Mouse (Mus musculus): ENCODE measurements around the gene Gm49486. TPM values are rescaled to one million over a fixed set of nuclear protein-coding genes. Genes with fewer than 3 reads are reported as not detected.

Gm49486 gene
- polyA plus RNA-seq, 1 experiment: 0.05 TPM

DNA sequence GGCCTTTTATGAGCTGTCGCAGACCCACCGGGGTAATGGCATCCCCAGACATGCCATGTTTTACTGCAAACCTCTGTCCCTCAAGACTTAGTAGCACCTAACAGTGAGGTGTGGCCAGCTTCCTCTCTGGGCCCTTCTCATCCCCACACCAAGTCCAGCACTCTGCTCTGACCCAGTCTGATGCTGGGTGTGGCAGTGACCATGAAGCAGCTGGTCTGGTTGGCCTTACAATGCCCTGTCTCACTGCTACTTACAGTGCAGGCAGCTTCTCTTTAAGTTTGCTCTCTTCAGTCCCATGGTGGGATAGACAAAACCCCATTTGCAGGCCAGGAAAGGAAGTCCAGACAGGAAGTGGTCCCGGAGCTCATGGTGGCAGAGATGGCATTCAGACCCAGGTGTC, 16.1 kb downstream of the Gm49486 start:
- no peaks in the 10 kb centered on the region for H3K79me2 ChIP-seq (ENCODE audit: control insufficient read depth, insufficient read depth)
- H3K36me3 ChIP-seq (ENCODE audit: control insufficient read depth, insufficient read depth): no peaks in the 10 kb centered on the region
- no peak overlapping the region for H3K4me3 ChIP-seq
- no peaks in the 10 kb centered on the region for H3K27me3 ChIP-seq (ENCODE audit: control insufficient read depth, insufficient read depth, insufficient read length)
- H3K4me2 ChIP-seq (ENCODE audit: low read depth): peak overlapping the region; percentile 49
- no peak overlapping the region for H3ac ChIP-seq (ENCODE audit: control insufficient read depth, insufficient read length)
- TF ChIP-seq REST (IDR thresholded peaks at IDR 0.05; ENCODE audit: insufficient read depth, insufficient read length) (no peak), MYOD1 (IDR thresholded peaks at IDR 0.05; ENCODE audit: control insufficient read depth in 1 of 3, insufficient read length in 2 of 3, low read depth in 2 of 3) (peak in 2 of 3 experiments; percentile 55 to 80), MYOG (IDR thresholded peaks at IDR 0.05; ENCODE audit: control insufficient read depth in 1 of 3, insufficient read depth in 1 of 3, insufficient read length in 2 of 3, low read depth in 2 of 3) (peak; percentile 56 to 92 (median 59))

GRCm38 (mm10) chr15:79250236-79250635, 21.0 kb downstream of the Gm49486 start:
- peaks cover 45% of the 10 kb centered on the region for H3K27me3 ChIP-seq (ENCODE audit: control insufficient read depth, insufficient read depth, insufficient read length)
- H3K4me3 ChIP-seq: no peak overlapping the region
- H3K4me2 ChIP-seq (ENCODE audit: low read depth): no peak overlapping the region
- no peaks in the 10 kb centered on the region for H3K79me2 ChIP-seq (ENCODE audit: control insufficient read depth, insufficient read depth)
- H3ac ChIP-seq (ENCODE audit: control insufficient read depth, insufficient read length): no peak overlapping the region
- H3K36me3 ChIP-seq (ENCODE audit: control insufficient read depth, insufficient read depth): no peaks in the 10 kb centered on the region
- TF ChIP-seq MYOG (IDR thresholded peaks at IDR 0.05; ENCODE audit: control insufficient read depth in 1 of 3, insufficient read depth in 1 of 3, insufficient read length in 2 of 3, low read depth in 2 of 3): no peak
- TF ChIP-seq MAX (IDR thresholded peaks at IDR 0.05; ENCODE audit: low read depth): no peak
- TF ChIP-seq TCF12 (IDR thresholded peaks at IDR 0.05; ENCODE audit: insufficient read depth, poor library complexity, severe bottlenecking): no peak
- no peak for TF ChIP-seq CEBPB (IDR thresholded peaks at IDR 0.05; ENCODE audit: insufficient read depth, poor library complexity, severe bottlenecking)
- TF ChIP-seq REST (IDR thresholded peaks at IDR 0.05; ENCODE audit: insufficient read depth, insufficient read length): no peak
- no peak for TF ChIP-seq POLR2AphosphoS2 (IDR thresholded peaks at IDR 0.05; ENCODE audit: insufficient read length, low read depth)
- TF ChIP-seq MYOD1 (IDR thresholded peaks at IDR 0.05; ENCODE audit: control insufficient read depth in 1 of 3, insufficient read length in 2 of 3, low read depth in 2 of 3): no peak
- no peak for TF ChIP-seq TCF3 (IDR thresholded peaks at IDR 0.05; ENCODE audit: insufficient read length, low read depth)
- no peak for TF ChIP-seq POLR2A (IDR thresholded peaks at IDR 0.05; ENCODE audit: insufficient read length, low read depth)
- TF ChIP-seq SRF (IDR thresholded peaks at IDR 0.05; ENCODE audit: control insufficient read depth, insufficient read length, low read depth): no peak
- TF ChIP-seq E2F4 (IDR thresholded peaks at IDR 0.05; ENCODE audit: insufficient read depth): no peak
- no peak for TF ChIP-seq USF1 (IDR thresholded peaks at IDR 0.05; ENCODE audit: low read depth)

GRCm38 (mm10) chr15:79251168-79251567, 22.0 kb downstream of the Gm49486 start:
- Histone ChIP-seq H3ac (ENCODE audit: control insufficient read depth, insufficient read length) (no peak overlapping the region), H3K36me3 (ENCODE audit: control insufficient read depth, insufficient read depth) (no peaks in the 10 kb centered on the region), H3K4me2 (ENCODE audit: low read depth) (no peak overlapping the region), H3K4me3 (no peak overlapping the region), H3K27me3 (ENCODE audit: control insufficient read depth, insufficient read depth, insufficient read length) (peaks cover 48% of the 10 kb centered on the region), H3K79me2 (ENCODE audit: control insufficient read depth, insufficient read depth) (no peaks in the 10 kb centered on the region)
- no peak for TF ChIP-seq POLR2AphosphoS2 (IDR thresholded peaks at IDR 0.05; ENCODE audit: insufficient read length, low read depth)
- TF ChIP-seq CEBPB (IDR thresholded peaks at IDR 0.05; ENCODE audit: insufficient read depth, poor library complexity, severe bottlenecking): no peak
- no peak for TF ChIP-seq MYOG (IDR thresholded peaks at IDR 0.05; ENCODE audit: control insufficient read depth in 1 of 3, insufficient read depth in 1 of 3, insufficient read length in 2 of 3, low read depth in 2 of 3)
- TF ChIP-seq SRF (IDR thresholded peaks at IDR 0.05; ENCODE audit: control insufficient read depth, insufficient read length, low read depth): no peak
- TF ChIP-seq MAX (IDR thresholded peaks at IDR 0.05; ENCODE audit: low read depth): no peak
- TF ChIP-seq E2F4 (IDR thresholded peaks at IDR 0.05; ENCODE audit: insufficient read depth): no peak
- TF ChIP-seq USF1 (IDR thresholded peaks at IDR 0.05; ENCODE audit: low read depth): no peak
- TF ChIP-seq POLR2A (IDR thresholded peaks at IDR 0.05; ENCODE audit: insufficient read length, low read depth): no peak
- no peak for TF ChIP-seq MYOD1 (IDR thresholded peaks at IDR 0.05; ENCODE audit: control insufficient read depth in 1 of 3, insufficient read length in 2 of 3, low read depth in 2 of 3)
- TF ChIP-seq REST (IDR thresholded peaks at IDR 0.05; ENCODE audit: insufficient read depth, insufficient read length): no peak
- no peak for TF ChIP-seq TCF12 (IDR thresholded peaks at IDR 0.05; ENCODE audit: insufficient read depth, poor library complexity, severe bottlenecking)
- TF ChIP-seq TCF3 (IDR thresholded peaks at IDR 0.05; ENCODE audit: insufficient read length, low read depth): no peak

- no peak overlapping the region for H3K4me2 ChIP-seq (ENCODE audit: low read depth)
- TF ChIP-seq MYOD1 (IDR thresholded peaks at IDR 0.05; ENCODE audit: control insufficient read depth in 1 of 3, insufficient read length in 2 of 3, low read depth in 2 of 3): no peak
- no peak for TF ChIP-seq E2F4 (IDR thresholded peaks at IDR 0.05; ENCODE audit: insufficient read depth)
- no peak for TF ChIP-seq POLR2A (IDR thresholded peaks at IDR 0.05; ENCODE audit: insufficient read length, low read depth)
- no peak for TF ChIP-seq REST (IDR thresholded peaks at IDR 0.05; ENCODE audit: insufficient read depth, insufficient read length)
- TF ChIP-seq POLR2AphosphoS2 (IDR thresholded peaks at IDR 0.05; ENCODE audit: insufficient read length, low read depth): peak; percentile 75
- no peak overlapping the region for H3ac ChIP-seq (ENCODE audit: control insufficient read depth, insufficient read length)
- no peak overlapping the region for H3K4me3 ChIP-seq
- no peaks in the 10 kb centered on the region for H3K79me2 ChIP-seq (ENCODE audit: control insufficient read depth, insufficient read depth)
- no peaks in the 10 kb centered on the region for H3K36me3 ChIP-seq (ENCODE audit: control insufficient read depth, insufficient read depth)
- peaks cover 48% of the 10 kb centered on the region for H3K27me3 ChIP-seq (ENCODE audit: control insufficient read depth, insufficient read depth, insufficient read length)
These were observed 22.7 kb downstream of the Gm49486 start for GRCm38 (mm10) chr15:79251781-79252491.

DNA sequence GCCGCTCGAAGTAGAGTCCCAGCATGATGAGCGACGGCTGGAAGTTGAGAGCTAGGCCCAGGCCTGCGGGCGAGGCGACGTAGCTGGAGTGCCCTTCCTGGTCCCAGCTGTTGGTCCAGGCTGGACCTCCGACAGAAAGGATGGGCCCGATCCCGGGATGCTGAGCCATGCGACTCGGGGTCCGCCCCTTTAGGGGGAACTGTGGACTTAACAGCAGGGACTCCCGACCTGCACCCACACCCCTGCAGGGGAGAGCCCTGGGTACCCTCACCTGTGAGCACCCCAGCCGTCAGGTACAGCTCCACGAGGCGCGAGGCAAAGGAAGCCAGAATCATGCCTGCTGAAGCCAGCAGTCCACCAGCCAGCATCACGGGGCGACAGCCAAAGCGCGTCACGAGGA, 23.4 kb downstream of the Gm49486 start:
- Histone ChIP-seq H3ac (ENCODE audit: control insufficient read depth, insufficient read length) (no peak overlapping the region), H3K4me3 (no peak overlapping the region), H3K27me3 (ENCODE audit: control insufficient read depth, insufficient read depth, insufficient read length) (peaks cover 48% of the 10 kb centered on the region), H3K36me3 (ENCODE audit: control insufficient read depth, insufficient read depth) (no peaks in the 10 kb centered on the region), H3K79me2 (ENCODE audit: control insufficient read depth, insufficient read depth) (no peaks in the 10 kb centered on the region), H3K4me2 (ENCODE audit: low read depth) (no peak overlapping the region)
- TF ChIP-seq SRF (IDR thresholded peaks at IDR 0.05; ENCODE audit: control insufficient read depth, insufficient read length, low read depth) (no peak), MYOG (IDR thresholded peaks at IDR 0.05; ENCODE audit: control insufficient read depth in 1 of 3, insufficient read depth in 1 of 3, insufficient read length in 2 of 3, low read depth in 2 of 3) (no peak)
